Mouse (Mus musculus) right cerebral cortex, adult 18-20 months (tissue): ENCODE measurements around the gene Ifnar2.
"Not testable (repeated sequence)": the region's sequence is repeated elsewhere in the genome, so short reads cannot be mapped to it uniquely, and the experiment has no call there.

ENCODE experiments used
- DNase-seq: peaks from one replicate; pipeline ENCODE4 v3.0.0; 2022; ENCODE audit warnings: mixed read lengths

The Ifnar2 gene

GRCm38 (mm10) chr16:91432720-91433328 lies 60.2 kb downstream of the Ifnar2 start:
- no peak for DNase-seq

DNA sequence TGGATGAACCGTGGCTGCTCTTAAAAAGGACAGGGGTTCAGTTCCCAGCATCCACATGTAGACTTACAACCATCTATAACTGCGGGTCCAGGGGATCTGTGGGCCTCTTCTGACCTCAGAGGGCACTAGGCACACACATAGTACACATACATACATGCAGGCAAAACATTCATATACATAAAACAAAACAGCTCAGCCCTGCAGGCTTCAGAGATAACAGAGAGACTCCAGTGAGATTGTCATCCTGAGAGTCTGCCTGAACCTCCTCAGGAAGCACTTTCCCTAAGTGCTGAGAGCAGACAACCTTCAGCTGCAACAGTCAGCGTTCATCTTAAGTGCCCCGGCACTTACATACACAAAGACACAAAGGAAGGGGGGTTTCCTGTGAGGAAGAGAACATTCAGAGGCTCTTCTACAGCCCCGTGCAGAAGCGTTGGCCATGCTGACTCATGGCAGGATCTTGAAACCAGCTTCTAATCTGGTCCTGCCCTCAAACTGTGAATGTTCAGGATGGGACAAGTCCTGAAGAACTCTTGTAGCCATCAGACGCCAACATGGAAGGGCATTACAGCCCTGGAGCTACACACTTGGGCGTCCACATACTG lies 60.8 kb downstream of the Ifnar2 start:
- DNase-seq = no peak

GRCm38 (mm10) chr16:91434119-91434518 lies 61.5 kb downstream of the Ifnar2 start:
- DNase-seq = no peak

GRCm38 (mm10) chr16:91438081-91438480 lies 65.5 kb downstream of the Ifnar2 start:
- DNase-seq = no peak

DNA sequence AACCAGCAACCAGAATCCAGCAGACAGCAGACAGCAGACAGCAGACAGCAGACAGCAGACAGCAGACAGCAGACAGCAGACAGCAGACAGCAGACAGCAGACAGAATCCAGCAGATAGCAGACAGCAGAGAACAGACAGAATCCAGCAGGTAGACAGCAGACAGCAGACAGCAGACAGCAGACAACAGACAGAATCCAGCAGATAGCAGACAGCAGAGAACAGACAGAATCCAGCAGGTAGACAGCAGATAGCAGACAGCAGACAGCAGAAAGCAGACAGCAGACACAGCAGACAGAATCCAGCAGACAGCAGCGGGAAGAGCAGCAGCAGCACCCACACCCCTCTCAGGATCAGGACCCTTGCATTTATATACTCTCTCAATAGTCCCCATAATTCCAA lies 66.0 kb downstream of the Ifnar2 start:
- not testable (repeated sequence) for DNase-seq

- DNase-seq = no peak
Measured at GRCm38 (mm10) chr16:91441366-91441765, 68.8 kb downstream of the Ifnar2 start.

- no peak for DNase-seq
Measured at GRCm38 (mm10) chr16:91441811-91442240, 69.2 kb downstream of the Ifnar2 start.

DNA sequence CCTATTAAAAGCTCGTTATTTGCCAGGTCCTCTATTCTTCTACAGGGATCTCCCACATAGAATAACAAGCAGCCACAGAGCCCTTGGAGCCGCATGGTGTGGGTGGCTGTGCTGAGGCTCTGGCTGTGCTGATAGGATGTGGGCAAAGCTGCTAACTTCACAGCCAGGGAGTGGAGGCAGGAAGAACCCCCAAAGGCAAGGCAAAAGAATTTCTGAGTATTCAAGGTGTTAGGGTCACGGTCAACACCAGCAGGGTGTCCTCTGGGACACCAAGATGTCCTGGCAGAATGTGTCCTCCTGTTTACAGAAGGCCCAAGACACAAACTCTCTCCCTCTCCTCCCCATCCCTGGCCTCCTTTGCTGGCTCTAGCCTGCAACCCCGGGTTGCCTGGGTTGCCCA lies 69.9 kb downstream of the Ifnar2 start:
- peak; percentile 52 for DNase-seq

DNA sequence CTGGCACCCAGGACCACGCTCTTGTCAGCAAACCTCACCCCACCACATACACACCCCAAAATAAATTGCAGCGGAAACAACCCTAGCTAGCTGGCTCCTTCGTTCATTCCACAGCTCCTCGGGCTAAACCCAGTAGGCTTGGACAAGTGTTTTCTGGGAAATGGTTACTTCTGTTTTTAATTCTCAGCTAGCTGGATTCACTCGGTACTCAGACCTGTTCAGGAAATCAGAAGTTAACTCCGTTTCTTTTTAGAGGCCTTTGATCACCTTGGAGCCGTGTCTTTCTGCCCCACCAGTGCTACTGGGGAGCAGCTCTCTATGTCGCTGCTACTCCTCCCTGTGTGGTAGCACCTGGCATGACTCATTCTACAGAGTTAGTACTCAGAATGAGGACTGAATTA lies 70.6 kb downstream of the Ifnar2 start:
- DNase-seq = no peak

- no peak for DNase-seq
Measured at GRCm38 (mm10) chr16:91444847-91445246, 72.3 kb downstream of the Ifnar2 start.

DNA sequence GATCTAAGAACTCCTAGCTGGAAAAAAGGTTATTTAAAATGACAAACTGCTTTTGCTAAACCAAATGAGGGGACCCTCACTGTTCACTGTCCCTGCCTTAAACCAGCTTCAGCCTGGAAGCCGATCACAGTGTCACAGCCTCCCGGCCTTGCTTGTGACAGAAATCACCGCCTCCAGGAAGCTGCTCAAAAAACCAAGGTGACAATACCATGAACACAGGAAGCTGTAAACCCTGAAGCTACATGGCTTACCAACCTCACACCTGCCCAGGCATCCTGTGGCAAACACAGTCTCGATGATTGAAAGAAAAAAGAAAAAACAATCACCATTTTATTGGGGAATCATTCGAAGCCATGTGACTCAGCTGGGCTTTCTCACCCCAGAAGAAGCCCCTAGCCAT lies 73.0 kb downstream of the Ifnar2 start:
- DNase-seq = no peak

DNA sequence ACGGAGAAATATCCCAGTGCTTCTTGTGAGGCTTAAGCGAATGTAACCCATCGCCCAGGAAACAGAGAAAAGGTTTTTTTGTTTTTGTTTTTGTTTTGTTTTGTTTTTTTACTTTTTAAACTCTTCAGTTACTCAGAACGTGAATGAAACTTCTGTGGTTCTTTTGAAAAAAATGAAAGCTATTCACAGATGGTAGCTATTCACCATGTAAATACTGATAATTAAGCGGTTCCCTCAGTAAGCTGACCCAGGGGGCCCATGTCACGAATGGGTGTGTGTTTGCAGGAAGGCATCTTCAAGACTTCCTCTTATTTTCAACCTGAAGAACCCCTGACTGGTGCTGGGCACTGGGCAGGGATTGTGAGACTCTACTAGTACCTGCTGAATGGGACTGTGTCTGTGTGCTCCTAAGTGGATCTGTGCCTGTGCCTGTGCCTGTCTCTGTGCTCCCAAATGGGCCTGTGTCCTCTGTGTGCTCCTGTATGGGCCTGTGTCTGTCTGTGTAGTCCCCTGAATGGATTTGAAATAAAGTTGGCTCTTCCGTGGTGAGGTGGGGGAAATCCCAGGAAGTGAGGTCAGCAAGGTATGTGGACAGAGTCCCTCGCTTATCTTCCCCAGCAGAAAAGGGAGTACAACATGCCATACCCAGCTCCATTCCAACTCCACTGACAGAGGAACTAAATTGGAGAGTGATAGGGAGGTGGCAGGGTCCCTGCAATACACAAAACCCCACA lies 74.4 kb downstream of the Ifnar2 start:
- DNase-seq = no peak

- no peak for DNase-seq
Measured at GRCm38 (mm10) chr16:91447512-91447900, 74.9 kb downstream of the Ifnar2 start.

- no peak for DNase-seq
Measured at GRCm38 (mm10) chr16:91448088-91448487, 75.5 kb downstream of the Ifnar2 start.

GRCm38 (mm10) chr16:91448895-91449294 lies 76.3 kb downstream of the Ifnar2 start:
- no peak for DNase-seq

DNA sequence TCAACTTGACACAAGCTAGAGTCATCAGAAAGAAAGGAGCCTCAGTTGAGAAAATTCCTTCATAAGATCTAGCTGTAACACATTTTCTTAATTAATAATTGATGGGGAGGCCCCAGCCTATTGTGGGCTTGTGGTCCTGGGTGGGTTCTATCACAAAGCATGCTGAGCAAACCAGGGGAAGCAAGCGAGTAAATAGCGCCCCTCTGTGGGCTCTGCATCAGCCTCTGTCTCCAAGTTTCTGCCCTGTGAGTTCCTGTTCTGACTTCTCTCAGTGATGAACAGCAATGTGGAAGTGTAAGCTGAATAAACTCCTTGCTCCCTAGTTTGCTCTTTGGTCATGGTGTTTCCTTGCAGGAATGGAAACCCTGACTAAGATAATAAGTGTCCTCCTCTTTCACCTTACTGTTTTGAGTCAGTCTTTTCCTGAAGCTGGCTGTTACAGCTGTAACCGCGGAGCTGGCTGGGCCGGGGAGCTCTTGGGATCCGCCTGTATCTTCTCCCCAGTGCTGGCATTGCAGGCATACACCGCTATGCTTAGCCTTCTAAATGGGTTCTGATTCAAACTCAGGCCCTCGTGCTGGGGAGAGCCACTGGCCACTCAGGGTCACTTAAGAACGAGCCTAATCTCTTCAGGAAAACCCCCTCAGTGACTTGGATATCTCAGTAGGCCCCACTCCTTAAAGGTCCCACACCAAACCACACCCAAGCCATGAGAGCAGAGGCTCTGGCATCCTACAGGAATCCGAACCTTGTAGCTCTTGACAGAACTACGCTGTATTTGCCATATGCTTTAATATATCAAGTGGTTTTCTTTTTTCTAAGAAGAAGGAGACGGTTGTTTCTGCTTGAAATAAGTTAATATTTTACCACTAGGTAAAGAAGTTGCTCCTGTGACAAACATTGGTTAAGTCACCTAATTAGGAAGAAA lies 77.8 kb downstream of the Ifnar2 start:
- DNase-seq = no peak

- no peak for DNase-seq
Measured at GRCm38 (mm10) chr16:91451949-91452348, 79.4 kb downstream of the Ifnar2 start.

- DNase-seq = no peak
Measured at GRCm38 (mm10) chr16:91452363-91452896, 79.8 kb downstream of the Ifnar2 start.
